Mouse (Mus musculus) skeletal muscle tissue, postnatal 0 days (tissue): ENCODE measurements around the gene Atp6v1g2. TPM values are rescaled to one million over a fixed set of nuclear protein-coding genes. Genes with fewer than 3 reads are reported as not detected.

ENCODE experiments used
- microRNA-seq, 2 experiments: library from miRNA; unstranded; fragments of <30 nt; microRNA quantifications; one replicate each; pipeline ENCODE4; 2016
- polyA plus RNA-seq: library from polyadenylated mRNA; unstranded; fragments of >200 nt; fragmentation: Nextera tagmentation; extraction: Ambion mirVana; gene quantifications from 2 replicates; pipeline ENCODE4 v1.2.1, GENCODE M21; 2015

Gene Atp6v1g2
- polyA plus RNA-seq: 3.3 and 3.9 TPM in 2 replicates

DNA sequence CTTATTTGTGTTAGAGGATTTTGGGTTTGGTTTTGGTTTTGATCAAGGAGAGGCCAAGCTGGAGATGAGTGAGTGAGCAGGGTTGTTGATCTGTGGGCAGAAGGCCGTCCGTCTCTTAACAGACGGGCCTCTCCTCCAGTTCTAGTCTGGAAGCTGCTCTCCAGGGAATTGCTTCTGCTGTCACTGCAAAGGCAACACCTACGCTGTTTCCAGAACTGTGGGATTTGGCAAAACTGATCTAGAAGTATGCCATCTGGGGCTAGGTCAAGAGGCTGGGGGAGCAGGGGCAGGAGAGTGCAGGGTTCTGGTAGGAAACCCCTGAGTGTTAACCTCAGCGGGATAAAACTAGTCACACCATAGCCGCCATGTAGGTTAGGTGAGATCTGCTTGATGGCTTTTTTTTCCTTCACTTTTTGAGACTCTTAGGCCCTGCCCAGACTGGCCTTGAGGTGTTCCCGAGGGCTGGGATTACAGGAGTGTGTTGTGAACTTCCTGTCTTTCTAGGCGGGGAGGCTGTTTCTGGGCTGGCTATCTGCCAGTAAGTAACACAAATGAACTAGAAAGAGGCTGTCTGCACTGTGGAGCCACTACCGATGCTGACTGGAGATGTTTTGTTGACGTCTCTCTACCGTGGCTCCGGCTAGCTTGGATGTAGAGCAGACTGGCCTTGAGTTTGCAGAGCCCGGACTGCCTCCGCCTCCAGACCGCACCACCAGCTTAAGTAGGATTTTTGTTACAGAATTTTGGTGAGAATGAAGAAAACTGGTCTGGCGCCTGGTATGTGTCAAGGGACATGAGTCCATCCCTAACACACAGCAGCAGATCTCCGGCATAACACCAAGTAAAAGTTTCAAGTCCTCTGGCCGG, at the start of gene Atp6v1g2:
TSS of gene Atp6v1g2 (plus strand) at position 547 of the 867 bp plus-strand sequence.

DNA sequence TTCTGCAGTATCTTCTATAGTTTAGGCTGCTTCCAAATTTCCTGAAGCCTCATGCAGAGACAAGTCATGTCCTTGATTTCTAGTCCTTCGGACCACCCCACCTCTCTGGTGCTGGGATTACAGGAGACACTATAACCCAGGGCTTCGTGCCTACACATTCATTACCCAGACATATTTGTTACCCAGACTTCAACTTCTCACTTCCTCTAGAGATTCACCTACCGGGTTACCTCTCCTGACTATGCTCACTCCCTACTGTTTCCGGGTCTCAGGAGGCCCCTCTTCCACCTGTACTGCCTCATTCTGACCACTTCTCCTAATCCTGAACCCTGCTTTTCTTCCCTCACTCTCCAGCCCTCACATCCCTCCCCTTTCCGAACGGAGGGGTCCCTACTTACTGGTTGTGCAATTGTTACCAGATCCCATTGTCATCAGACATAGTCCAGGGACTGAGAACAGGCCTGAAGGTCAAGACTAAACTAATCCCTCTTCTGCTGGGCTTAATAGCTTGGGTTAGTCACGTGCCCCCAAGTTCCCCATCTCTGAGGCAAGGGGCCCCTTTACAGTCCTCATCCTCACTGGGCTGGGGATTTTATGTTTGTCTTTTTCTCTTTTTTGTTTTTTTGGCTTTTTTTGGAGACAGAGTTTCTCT, 45.4 kb upstream of the Atp6v1g2 start, which contains the start of gene Lst1:
TSS of gene Lst1 (minus strand) at position 481 of the 652 bp plus-strand sequence.

DNA sequence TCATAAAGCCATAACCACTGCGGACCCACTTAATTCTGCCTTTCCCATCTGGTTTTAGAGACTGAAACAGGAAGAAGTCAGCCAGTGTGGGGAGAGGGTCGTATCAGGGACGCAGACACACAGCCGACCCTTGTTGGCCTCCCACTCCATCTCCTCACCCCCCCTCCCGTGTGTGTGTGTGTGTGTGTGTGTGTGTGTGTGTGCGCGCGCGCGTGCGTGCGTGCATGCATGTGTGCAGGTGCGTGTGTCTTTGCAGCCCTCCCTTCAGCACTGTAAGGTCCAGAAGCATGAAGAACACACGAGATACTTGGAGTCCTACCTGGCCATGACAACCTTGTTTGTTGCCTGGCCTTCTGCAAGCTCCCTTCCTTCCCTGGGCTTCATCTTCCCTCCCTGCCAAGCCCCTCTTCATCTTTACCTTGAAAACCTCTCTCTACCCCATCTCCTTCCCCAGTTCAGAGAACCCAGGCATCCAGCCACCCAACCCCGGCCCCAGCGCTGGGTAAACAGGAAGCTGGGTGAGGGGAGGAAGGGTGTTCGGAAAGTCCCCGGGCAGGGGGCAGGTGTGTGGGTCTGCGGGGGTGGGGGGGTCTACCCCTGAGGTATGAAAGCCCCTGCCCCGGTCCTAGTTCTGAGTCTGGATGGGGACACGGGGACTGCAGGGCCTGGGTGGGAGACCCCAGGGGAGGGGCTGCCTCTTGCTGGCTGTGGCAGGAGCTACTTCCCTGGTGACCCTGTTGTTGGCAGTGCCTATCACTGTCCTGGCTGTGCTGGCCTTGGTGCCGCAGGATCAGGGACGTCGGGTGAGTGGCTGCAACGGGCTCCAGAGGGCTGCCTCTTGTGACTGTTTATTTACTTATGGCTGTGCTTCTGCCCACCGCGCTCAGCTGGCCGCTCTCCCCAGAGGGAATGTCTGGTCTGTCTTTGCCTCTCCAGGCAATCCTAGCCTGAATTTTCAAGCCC, 39.3 kb upstream of the Atp6v1g2 start, which contains the start of gene Ltb:
TSS of gene Ltb (plus strand) at position 559 of the 963 bp plus-strand sequence.

DNA sequence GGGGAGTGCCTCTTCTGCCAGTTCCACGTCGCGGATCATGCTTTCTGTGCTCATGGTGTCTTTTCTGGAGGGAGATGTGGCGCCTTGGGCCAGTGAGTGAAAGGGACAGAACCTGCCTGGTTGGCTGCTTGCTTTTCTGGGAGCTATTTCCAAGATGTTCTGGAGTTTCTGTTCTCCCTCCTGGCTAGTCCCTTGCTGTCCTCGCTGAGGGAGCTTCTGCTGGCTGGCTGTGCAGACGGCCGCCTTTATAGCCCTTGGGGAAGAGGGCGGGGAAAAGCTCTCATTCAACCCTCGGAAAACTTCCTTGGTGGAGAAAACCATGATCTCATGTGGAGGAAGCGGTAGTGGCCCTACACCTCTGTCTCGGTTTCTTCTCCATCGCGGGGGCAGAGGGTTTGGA, 31.7 kb upstream of the Atp6v1g2 start, which contains the start of gene Tnf:
TSS of gene Tnf (minus strand) at position 221 of the 400 bp plus-strand sequence.

DNA sequence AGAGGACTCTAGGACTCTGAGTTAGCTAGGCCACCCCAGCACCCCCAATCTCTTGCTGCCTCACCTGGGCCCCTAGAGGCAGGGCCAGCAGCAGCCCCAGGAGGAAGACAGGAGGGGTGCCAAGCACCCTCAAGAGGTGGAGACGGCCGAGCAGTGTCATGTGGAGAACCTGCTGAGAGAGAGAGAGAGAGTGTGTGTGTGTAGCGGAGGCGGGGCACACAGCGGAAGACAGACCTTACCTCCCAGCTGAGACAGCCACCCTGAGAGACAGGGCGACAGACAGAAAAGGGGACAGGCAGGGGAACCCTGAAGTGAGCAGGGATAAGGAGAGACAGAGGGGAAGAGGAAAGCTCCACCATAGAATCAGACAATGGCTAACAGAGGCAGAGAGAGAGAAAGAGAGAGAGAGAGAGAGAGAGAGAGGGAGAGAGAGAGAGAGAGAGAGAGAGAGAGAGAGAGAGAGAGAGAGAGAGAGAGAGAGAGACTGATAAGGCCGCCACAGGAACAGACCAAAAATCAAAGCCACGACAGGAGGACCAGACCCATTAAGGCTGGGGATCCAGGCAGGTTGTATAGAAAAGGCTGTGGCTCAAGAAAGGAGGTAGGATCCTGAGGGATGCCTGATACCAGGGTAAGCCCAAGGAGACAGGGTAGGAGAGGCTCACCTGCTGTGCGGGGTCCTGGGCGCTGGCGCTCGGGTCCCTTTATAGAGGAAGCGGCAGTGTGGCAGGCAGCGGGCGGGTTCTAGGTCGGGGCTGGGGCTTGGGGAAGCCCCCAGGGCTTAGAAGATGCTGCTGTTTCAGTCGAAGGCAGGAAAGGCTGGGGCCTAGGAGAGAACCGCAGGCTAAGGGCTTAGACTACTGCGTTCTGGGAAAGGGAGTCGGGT, 28.7 kb upstream of the Atp6v1g2 start, which contains the start of gene Lta:
TSS of gene Lta (minus strand) at position 858 of the 886 bp plus-strand sequence.

DNA sequence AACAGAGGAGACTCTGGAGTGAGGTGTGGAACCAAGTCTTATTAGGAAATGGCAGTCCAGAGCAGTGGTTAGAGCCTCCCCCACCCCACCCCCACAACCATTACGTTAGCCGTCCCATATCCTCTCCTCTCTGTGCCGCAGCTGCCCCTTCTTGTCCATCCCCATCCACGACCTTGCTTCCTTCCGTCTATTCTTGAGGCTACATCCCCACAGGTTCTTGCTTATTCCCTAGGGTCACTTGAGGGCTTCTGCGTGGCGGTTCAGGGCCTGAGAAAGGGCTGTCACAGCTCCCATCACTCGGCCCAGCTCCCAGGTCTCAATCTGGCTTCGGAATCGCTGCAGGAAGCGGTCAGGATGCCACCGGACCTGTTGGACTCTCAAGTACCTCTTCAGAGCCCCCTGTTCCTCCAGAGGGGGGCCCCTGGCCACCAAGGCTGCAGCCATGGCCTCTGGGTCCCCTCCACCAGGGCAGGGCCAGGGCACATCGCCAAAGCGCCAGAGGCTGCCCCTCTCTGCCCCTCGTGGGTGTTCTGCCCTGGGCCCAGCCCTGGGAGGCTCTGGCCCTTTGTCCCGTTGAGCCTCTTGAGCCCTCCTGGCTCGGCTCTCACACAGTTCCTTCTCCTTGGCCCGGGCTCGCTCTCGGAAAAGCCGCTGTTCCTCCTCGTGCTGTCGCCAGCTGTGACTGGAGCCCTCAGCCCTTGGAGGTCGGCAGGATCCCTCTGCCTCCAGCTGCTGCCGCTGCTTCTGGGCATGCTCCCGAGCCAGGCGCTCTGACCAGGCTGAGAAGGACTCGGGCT, 13.1 kb upstream of the Atp6v1g2 start, which contains the start of gene Gm16181:
TSS of gene Gm16181 (plus strand) at position 679 of the 797 bp plus-strand sequence.

DNA sequence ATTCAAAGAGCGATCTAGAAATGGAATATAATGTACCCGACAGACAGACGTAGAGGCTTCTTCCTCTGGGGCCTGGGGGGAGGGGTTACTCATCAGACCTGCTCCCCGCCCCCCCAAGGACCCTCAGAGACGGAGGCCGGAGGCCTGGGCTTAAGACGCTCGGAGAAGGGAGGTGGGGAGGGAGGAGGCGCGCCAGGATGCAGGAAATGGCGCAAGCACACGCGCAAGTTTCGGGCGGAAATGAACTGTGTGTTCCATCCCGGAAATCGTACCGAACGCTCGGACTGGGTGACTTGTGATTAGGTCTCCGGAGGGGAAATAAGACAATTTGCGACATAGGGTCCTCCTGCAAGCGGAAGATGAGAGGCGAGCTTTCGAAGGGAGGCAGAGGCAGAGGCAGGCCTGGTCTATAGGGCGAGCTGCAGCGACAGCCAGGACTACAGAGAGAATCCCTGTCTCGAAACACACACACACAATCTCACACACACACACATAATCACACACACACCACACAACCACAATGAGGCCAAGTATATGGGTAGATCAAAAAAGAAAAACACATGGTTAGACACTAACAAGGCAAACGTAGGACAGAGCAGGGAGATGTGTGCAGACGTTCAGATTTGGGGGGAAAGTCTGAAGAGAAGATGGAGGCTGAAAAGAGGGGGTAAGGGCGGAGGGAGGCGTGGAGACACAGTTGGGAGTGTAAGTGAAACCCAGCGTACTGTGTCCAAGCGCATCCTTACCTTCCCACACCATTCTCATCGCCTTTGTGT, 2.3 kb downstream of the Atp6v1g2 start, which contains the start of gene Nfkbil1:
TSS of gene Nfkbil1 (minus strand) at position 179 of the 776 bp plus-strand sequence.

DNA sequence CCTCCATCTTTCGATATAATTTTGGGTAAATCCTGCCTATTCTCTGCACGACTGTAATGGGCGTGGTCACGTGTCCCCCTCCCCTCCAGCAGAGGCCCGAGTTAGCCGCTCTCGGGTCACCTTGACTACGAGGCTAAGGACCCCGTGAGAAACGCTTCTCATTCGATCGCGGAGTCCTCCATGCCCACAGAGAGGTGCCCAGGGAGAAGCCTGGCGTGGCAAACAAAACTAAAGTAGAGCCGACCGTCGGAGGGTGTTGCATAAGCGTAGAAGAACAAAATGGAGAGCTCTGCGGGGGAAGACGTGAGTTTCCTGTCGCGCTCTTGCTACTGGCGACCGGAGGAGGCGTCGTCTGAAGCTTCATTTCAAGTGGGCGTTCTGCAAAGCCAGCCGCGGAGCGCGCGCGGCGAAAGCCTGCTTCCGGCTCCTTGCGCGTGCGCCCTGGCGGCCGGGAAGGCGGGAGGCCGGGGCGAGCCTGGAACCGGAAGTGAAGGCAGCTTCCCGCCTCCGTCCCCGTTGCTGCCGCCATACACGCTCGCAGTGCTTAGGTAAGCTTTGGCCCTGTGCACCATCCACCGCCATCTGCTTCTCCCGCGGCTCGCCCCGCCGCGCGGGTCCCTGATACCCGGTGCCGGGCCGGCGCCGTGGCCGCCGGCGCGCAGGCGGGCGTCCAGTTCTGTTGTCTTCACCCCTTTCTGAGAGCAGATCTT, 8.0 kb downstream of the Atp6v1g2 start, which contains the start of gene Ddx39b:
TSS of gene Ddx39b (plus strand) at position 442 of the 710 bp plus-strand sequence.

DNA sequence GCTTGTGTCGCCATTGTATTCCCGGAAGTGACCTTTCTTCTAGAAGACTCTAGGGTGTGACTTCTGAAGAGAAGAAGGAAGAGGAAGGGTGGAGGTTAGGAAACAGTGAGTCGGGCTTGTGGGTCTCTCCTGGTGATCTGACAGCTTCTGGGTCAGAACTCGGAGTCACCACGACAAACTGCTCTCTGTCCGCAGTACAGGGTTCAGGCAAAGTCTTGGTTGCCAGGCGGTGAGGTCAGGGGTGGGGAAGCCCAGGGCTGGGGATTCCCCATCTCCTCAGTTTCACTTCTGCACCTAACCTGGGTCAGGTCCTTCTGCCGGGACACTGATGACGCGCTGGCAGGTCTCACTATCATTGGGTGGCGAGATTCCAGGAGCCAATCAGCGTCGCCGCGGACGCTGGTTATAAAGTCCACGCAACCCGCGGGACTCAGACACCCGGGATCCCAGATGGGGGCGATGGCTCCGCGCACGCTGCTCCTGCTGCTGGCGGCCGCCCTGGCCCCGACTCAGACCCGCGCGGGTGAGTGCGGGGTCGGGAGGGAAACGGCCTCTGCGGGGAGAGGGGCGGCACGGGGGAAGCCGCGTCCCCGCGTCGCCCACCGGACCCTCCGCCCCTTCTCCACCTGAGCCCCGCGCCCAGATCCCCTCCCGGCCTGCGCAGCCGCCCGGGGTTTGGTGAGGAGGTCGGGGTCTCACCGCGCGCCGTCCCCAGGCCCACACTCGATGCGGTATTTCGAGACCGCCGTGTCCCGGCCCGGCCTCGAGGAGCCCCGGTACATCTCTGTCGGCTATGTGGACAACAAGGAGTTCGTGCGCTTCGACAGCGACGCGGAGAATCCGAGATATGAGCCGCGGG, 29.4 kb downstream of the Atp6v1g2 start, which contains the start of gene H2-D1:
TSS of gene H2-D1 (plus strand) at position 67 of the 859 bp plus-strand sequence.

Small RNA genes within 50 kb of the gene (microRNA-seq; reads per million reads assigned to microRNA genes)
- gene Mir6973a (0 reads per million in 2 experiments), gene Mir6974 (0 reads per million in 2 experiments), gene Mir6975 (1.4 to 1.9 reads per million in 2 experiments), gene Mir8094 (0.10 to 0.21 reads per million in 2 experiments)

Other genes starting within 250 kb of the Atp6v1g2 start
- 27.6 and 32.6 TPM in 2 replicates for gene Vars, start 232.7 kb upstream of the Atp6v1g2 start, polyA plus RNA-seq
- 0.46 and 0.53 TPM in 2 replicates for gene Vwa7, start 217.1 kb upstream of the Atp6v1g2 start, polyA plus RNA-seq
- 10.6 and 11.5 TPM in 2 replicates for gene Sapcd1, start 205.6 kb upstream of the Atp6v1g2 start, polyA plus RNA-seq
- gene Msh5, start 186.9 kb upstream of the Atp6v1g2 start, polyA plus RNA-seq: 2.2 and 3.5 TPM in 2 replicates
- 115 and 138 TPM in 2 replicates for gene Clic1, start 183.7 kb upstream of the Atp6v1g2 start, polyA plus RNA-seq
- gene Ddah2, start 174.6 kb upstream of the Atp6v1g2 start, polyA plus RNA-seq: 144 and 157 TPM in 2 replicates
- 11.3 TPM in 1 of 2 replicates, not detected in the other for gene Ly6g6c, start 168.3 kb upstream of the Atp6v1g2 start, polyA plus RNA-seq
- 0.08 and 0.30 TPM in 2 replicates for gene Mpig6b, start 167.5 kb upstream of the Atp6v1g2 start, polyA plus RNA-seq
- gene Ly6g6e, start 156.8 kb upstream of the Atp6v1g2 start, polyA plus RNA-seq: 2.1 TPM in 1 of 2 replicates, not detected in the other
- 0.49 and 1.2 TPM in 2 replicates for gene Ly6g6d, start 155.6 kb upstream of the Atp6v1g2 start, polyA plus RNA-seq
- gene Ly6g6f, start 148.1 kb upstream of the Atp6v1g2 start, polyA plus RNA-seq: 0.11 and 0.29 TPM in 2 replicates
- gene Abhd16a, start 144.4 kb upstream of the Atp6v1g2 start, polyA plus RNA-seq: 87.8 and 89.8 TPM in 2 replicates
- 0.38 TPM in 1 of 2 replicates, not detected in the other for gene Ly6g5c, start 125.4 kb upstream of the Atp6v1g2 start, polyA plus RNA-seq
- gene Ly6g5b, start 118.2 kb upstream of the Atp6v1g2 start, polyA plus RNA-seq: 0.22 and 0.37 TPM in 2 replicates
- 8.4 and 9.1 TPM in 2 replicates for gene Gpank1, start 112.2 kb upstream of the Atp6v1g2 start, polyA plus RNA-seq
- gene Csnk2b, start 111.6 kb upstream of the Atp6v1g2 start, polyA plus RNA-seq: 203 and 204 TPM in 2 replicates
- 10.6 and 11.8 TPM in 2 replicates for gene D17H6S53E, start 107.3 kb upstream of the Atp6v1g2 start, polyA plus RNA-seq
- gene Apom, start 101.6 kb upstream of the Atp6v1g2 start, polyA plus RNA-seq: 0.30 and 0.81 TPM in 2 replicates
- gene Bag6, start 98.5 kb upstream of the Atp6v1g2 start, polyA plus RNA-seq: 39.5 and 42.1 TPM in 2 replicates
- gene Prrc2a, start 68.8 kb upstream of the Atp6v1g2 start, polyA plus RNA-seq: 51.8 and 55.0 TPM in 2 replicates
- gene Aif1, start 57.6 kb upstream of the Atp6v1g2 start, polyA plus RNA-seq: 11.0 and 18.3 TPM in 2 replicates
- gene Lst1, start 45.2 kb upstream of the Atp6v1g2 start, polyA plus RNA-seq: 14.2 and 24.5 TPM in 2 replicates
- 1.3 and 2.2 TPM in 2 replicates for gene Ltb, start 39.2 kb upstream of the Atp6v1g2 start, polyA plus RNA-seq
- gene Tnf, start 31.7 kb upstream of the Atp6v1g2 start, polyA plus RNA-seq: 0.49 and 0.74 TPM in 2 replicates
- gene Lta, start 28.3 kb upstream of the Atp6v1g2 start, polyA plus RNA-seq: 0.12 and 0.24 TPM in 2 replicates
- gene Gm16181, start 12.8 kb upstream of the Atp6v1g2 start, polyA plus RNA-seq: 0.40 and 0.83 TPM in 2 replicates
- 8.5 and 8.8 TPM in 2 replicates for gene Nfkbil1, start 2.1 kb downstream of the Atp6v1g2 start, polyA plus RNA-seq
- gene Ddx39b, start 8.1 kb downstream of the Atp6v1g2 start, polyA plus RNA-seq: 131 and 157 TPM in 2 replicates
- 113 and 180 TPM in 2 replicates for gene H2-D1, start 29.1 kb downstream of the Atp6v1g2 start, polyA plus RNA-seq
- gene H2-Q1, start 86.7 kb downstream of the Atp6v1g2 start, polyA plus RNA-seq: not detected in 2 replicates
- not detected in 2 replicates for gene H2-Q2, start 108.6 kb downstream of the Atp6v1g2 start, polyA plus RNA-seq
- 2.4 and 3.8 TPM in 2 replicates for gene H2-Q4, start 146.0 kb downstream of the Atp6v1g2 start, polyA plus RNA-seq
- gene H2-Q6, start 191.2 kb downstream of the Atp6v1g2 start, polyA plus RNA-seq: 0.49 and 0.79 TPM in 2 replicates
- 1.3 and 1.7 TPM in 2 replicates for gene H2-Q7, start 205.5 kb downstream of the Atp6v1g2 start, polyA plus RNA-seq
- 0.62 and 1.2 TPM in 2 replicates for gene H2-Q10, start 236.4 kb downstream of the Atp6v1g2 start, polyA plus RNA-seq